Mouse (Mus musculus): ENCODE results near the gene Ccdc30.
"Not testable (repeated sequence)": the region's sequence is repeated elsewhere in the genome, so short reads cannot be mapped to it uniquely, and the experiment has no call there.

Ccdc30 gene

GRCm38 (mm10) chr4:119313756-119314155 is 101.6 kb downstream of the Ccdc30 start:
- no peak for DNase-seq (ENCODE audit: low read depth in 2 of 2, low spot score in 2 of 2)

GRCm38 (mm10) chr4:119305418-119305817 is 109.9 kb downstream of the Ccdc30 start:
- no peak for DNase-seq (ENCODE audit: low read depth in 2 of 2, low spot score in 2 of 2)

- DNase-seq (ENCODE audit: low read depth in 2 of 2, low spot score in 2 of 2), result no peak
Measured at GRCm38 (mm10) chr4:119303291-119303690, 112.0 kb downstream of the Ccdc30 start.

GRCm38 (mm10) chr4:119301777-119302176 is 113.5 kb downstream of the Ccdc30 start:
- no peak for DNase-seq (ENCODE audit: low read depth in 2 of 2, low spot score in 2 of 2)

- no peak for DNase-seq (ENCODE audit: low read depth in 2 of 2, low spot score in 2 of 2)
Measured at GRCm38 (mm10) chr4:119300761-119301160, 114.6 kb downstream of the Ccdc30 start.

- no peak for DNase-seq (ENCODE audit: low read depth in 2 of 2, low spot score in 2 of 2)
Measured at GRCm38 (mm10) chr4:119297361-119297760, 118.0 kb downstream of the Ccdc30 start.

- no peak for DNase-seq (ENCODE audit: low read depth in 2 of 2, low spot score in 2 of 2)
Measured at GRCm38 (mm10) chr4:119295134-119295453, 120.2 kb downstream of the Ccdc30 start.

- DNase-seq (ENCODE audit: low read depth in 2 of 2, low spot score in 2 of 2), result peak; percentile 96
Measured at GRCm38 (mm10) chr4:119294415-119295133, 120.7 kb downstream of the Ccdc30 start, which contains the start of gene Ybx1. Ybx1 (minus strand) TSS chr4:119294604.

GRCm38 (mm10) chr4:119293574-119294258 is 121.6 kb downstream of the Ccdc30 start:
- peak; percentile 19 to 36 for DNase-seq (ENCODE audit: low read depth in 2 of 2, low spot score in 2 of 2)

GRCm38 (mm10) chr4:119292771-119293573 is 122.3 kb downstream of the Ccdc30 start:
- peak; percentile 33 to 40 for DNase-seq (ENCODE audit: low read depth in 2 of 2, low spot score in 2 of 2)

- DNase-seq (ENCODE audit: low read depth in 2 of 2, low spot score in 2 of 2), result no peak
Measured at GRCm38 (mm10) chr4:119291921-119292320, 123.4 kb downstream of the Ccdc30 start.

GRCm38 (mm10) chr4:119285336-119285735 is 130.0 kb downstream of the Ccdc30 start:
- no peak for DNase-seq (ENCODE audit: low read depth in 2 of 2, low spot score in 2 of 2)

GRCm38 (mm10) chr4:119284861-119285260 is 130.5 kb downstream of the Ccdc30 start:
- DNase-seq (ENCODE audit: low read depth in 2 of 2, low spot score in 2 of 2), result no peak

GRCm38 (mm10) chr4:119278784-119279183 is 136.5 kb downstream of the Ccdc30 start:
- DNase-seq (ENCODE audit: low read depth in 2 of 2, low spot score in 2 of 2), result not testable (repeated sequence)

- DNase-seq (ENCODE audit: low read depth in 2 of 2, low spot score in 2 of 2), result no peak
Measured at GRCm38 (mm10) chr4:119275726-119276125, 139.6 kb downstream of the Ccdc30 start.

GRCm38 (mm10) chr4:119275226-119275625 is 140.1 kb downstream of the Ccdc30 start:
- no peak for DNase-seq (ENCODE audit: low read depth in 2 of 2, low spot score in 2 of 2)

- no peak for DNase-seq (ENCODE audit: low read depth in 2 of 2, low spot score in 2 of 2)
Measured at GRCm38 (mm10) chr4:119274627-119275026, 140.7 kb downstream of the Ccdc30 start.
